Mouse (Mus musculus): ENCODE measurements around the gene Nmnat1. TPM values are rescaled to one million over a fixed set of nuclear protein-coding genes. Genes with fewer than 3 reads are reported as not detected.
"Not testable (repeated sequence)": the region's sequence is repeated elsewhere in the genome, so short reads cannot be mapped to it uniquely, and the experiment has no call there.

Gene Nmnat1
- polyA plus RNA-seq, 1 experiment from 2014 or later: 6.4 TPM

- 0 out of 2 replicates have a peak, but pooled peaks cover 2% of the 10 kb centered on the region for H3K4me1 ChIP-seq (ENCODE audit: insufficient read depth)
- no peak overlapping the region for H3K9ac ChIP-seq (replicated peaks)
- H3K27ac ChIP-seq (ENCODE audit: low read depth): no peak overlapping the region
- H3K36me3 ChIP-seq (replicated peaks; ENCODE audit: insufficient read depth, low read length): no peaks in the 10 kb centered on the region
- no peaks in the 10 kb centered on the region for H3K27me3 ChIP-seq (ENCODE audit: insufficient read depth, low read length)
- ATAC-seq: no peak
- WGBS (ENCODE audit: insufficient replicate concordance): 32% methylated on average over 5 of the region's 7 CpGs
- no peak overlapping the region for H3K4me2 ChIP-seq (ENCODE audit: low read depth, low read length)
- TF ChIP-seq CTCF (IDR thresholded peaks at IDR 0.05; ENCODE audit: low read depth): no peak
- no peak for TF ChIP-seq EP300 (IDR thresholded peaks at IDR 0.05; ENCODE audit: low read depth)
- no peaks in the 10 kb centered on the region for H3K9me3 ChIP-seq (ENCODE audit: low read length)
- H3K4me3 ChIP-seq (ENCODE audit: low read depth, low read length): no peak overlapping the region
- DNase-seq: no peak
These were observed 23.3 kb downstream of the Nmnat1 start for GRCm38 (mm10) chr4:149461579-149462304.

DNA sequence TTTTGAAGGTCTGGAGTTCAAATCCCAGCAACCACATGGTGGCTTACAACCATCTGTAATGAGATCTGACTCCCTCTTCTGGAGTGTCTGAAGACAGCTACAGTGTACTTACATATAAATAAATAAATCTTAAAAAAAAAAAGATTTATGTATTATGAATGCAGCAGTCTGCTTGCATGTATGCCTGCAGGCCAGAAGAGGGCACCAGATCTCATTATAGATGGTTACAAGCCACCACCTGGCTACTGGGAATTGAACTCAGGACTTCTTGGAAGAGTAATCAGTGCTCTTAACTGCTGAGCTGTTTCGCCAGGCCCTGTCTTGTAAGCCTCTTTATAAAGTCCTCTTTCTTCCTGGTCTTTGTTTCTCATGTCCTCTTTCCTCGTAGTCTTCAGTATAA, 24.5 kb downstream of the Nmnat1 start:
- H3K4me1 ChIP-seq (ENCODE audit: insufficient read depth): not testable (repeated sequence)

DNA sequence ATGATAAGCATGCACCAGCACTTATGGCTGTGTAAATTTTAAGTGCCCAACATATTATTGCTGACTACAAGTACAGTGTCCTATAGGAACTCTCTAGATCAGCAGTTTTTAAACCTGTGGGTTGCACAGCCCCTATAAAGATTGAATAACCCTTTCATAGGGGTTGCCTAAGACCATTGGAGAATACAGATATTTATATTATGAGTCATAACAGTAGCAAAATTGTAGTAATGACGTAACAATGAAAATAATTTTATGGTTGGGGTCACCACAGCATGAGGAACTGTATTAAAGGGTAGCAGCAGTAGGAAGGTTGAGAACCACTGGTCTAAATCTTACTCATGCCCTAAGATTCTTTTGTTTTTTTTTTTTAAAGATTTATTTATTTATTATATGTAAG, 25.6 kb downstream of the Nmnat1 start:
- ATAC-seq (no peak), DNase-seq (no peak)
- Histone ChIP-seq H3K27ac (ENCODE audit: low read depth) (no peak overlapping the region), H3K9me3 (ENCODE audit: low read length) (no peaks in the 10 kb centered on the region), H3K27me3 (ENCODE audit: insufficient read depth, low read length) (no peaks in the 10 kb centered on the region), H3K36me3 (replicated peaks; ENCODE audit: insufficient read depth, low read length) (no peaks in the 10 kb centered on the region), H3K4me1 (ENCODE audit: insufficient read depth) (0 out of 2 replicates have a peak, but pooled peaks cover 2% of the 10 kb centered on the region), H3K4me2 (ENCODE audit: low read depth, low read length) (no peak overlapping the region), H3K9ac (replicated peaks) (no peak overlapping the region), H3K4me3 (ENCODE audit: low read depth, low read length) (no peak overlapping the region)
- WGBS (ENCODE audit: insufficient replicate concordance): 74% methylated on average over 1 of the region's 1 CpGs
- no peak for TF ChIP-seq EP300 (IDR thresholded peaks at IDR 0.05; ENCODE audit: low read depth)
- TF ChIP-seq CTCF (IDR thresholded peaks at IDR 0.05; ENCODE audit: low read depth): no peak

More for the DNA sequence above, 24.5 kb downstream of the Nmnat1 start:
- H3K4me3 ChIP-seq (ENCODE audit: low read depth, low read length); ATAC-seq; H3K27ac ChIP-seq (ENCODE audit: low read depth); H3K27me3 ChIP-seq (ENCODE audit: insufficient read depth, low read length); H3K36me3 ChIP-seq (replicated peaks; ENCODE audit: insufficient read depth, low read length); DNase-seq; H3K4me2 ChIP-seq (ENCODE audit: low read depth, low read length); H3K9me3 ChIP-seq (ENCODE audit: low read length); H3K9ac ChIP-seq (replicated peaks): not testable (repeated sequence)
- TF ChIP-seq CTCF (IDR thresholded peaks at IDR 0.05; ENCODE audit: low read depth): peak; percentile 42
- 79% methylated on average over 2 of the region's 2 CpGs for WGBS (ENCODE audit: insufficient replicate concordance)

- H3K27me3 ChIP-seq (ENCODE audit: insufficient read depth, low read length): no peaks in the 10 kb centered on the region
- H3K4me2 ChIP-seq (ENCODE audit: low read depth, low read length): no peak overlapping the region
- H3K9me3 ChIP-seq (ENCODE audit: low read length): no peaks in the 10 kb centered on the region
- no peak overlapping the region for H3K9ac ChIP-seq (replicated peaks)
- TF ChIP-seq EP300 (IDR thresholded peaks at IDR 0.05; ENCODE audit: low read depth) (no peak), CTCF (IDR thresholded peaks at IDR 0.05; ENCODE audit: low read depth) (no peak)
- H3K27ac ChIP-seq (ENCODE audit: low read depth): no peak overlapping the region
- WGBS (ENCODE audit: insufficient replicate concordance): 66% methylated on average over 5 of the region's 5 CpGs
- DNase-seq (no peak), ATAC-seq (no peak)
- no peak overlapping the region for H3K4me3 ChIP-seq (ENCODE audit: low read depth, low read length)
- no peaks in the 10 kb centered on the region for H3K36me3 ChIP-seq (replicated peaks; ENCODE audit: insufficient read depth, low read length)
- 0 out of 2 replicates have a peak, but pooled peaks cover 2% of the 10 kb centered on the region for H3K4me1 ChIP-seq (ENCODE audit: insufficient read depth)
These were observed 26.5 kb downstream of the Nmnat1 start for GRCm38 (mm10) chr4:149458526-149458925.

- no peak overlapping the region for H3K4me2 ChIP-seq (ENCODE audit: low read depth, low read length)
- WGBS (ENCODE audit: insufficient replicate concordance): 66% methylated on average over 6 of the region's 6 CpGs
- DNase-seq: no peak
These were observed 27.1 kb downstream of the Nmnat1 start for GRCm38 (mm10) chr4:149457831-149458430.

GRCm38 (mm10) chr4:149457163-149457562, 27.8 kb downstream of the Nmnat1 start:
- not testable (repeated sequence) for H3K9me3 ChIP-seq (ENCODE audit: low read length); DNase-seq; H3K36me3 ChIP-seq (replicated peaks; ENCODE audit: insufficient read depth, low read length); H3K9ac ChIP-seq (replicated peaks); H3K27ac ChIP-seq (ENCODE audit: low read depth); H3K4me1 ChIP-seq (ENCODE audit: insufficient read depth); H3K4me3 ChIP-seq (ENCODE audit: low read depth, low read length); H3K4me2 ChIP-seq (ENCODE audit: low read depth, low read length); H3K27me3 ChIP-seq (ENCODE audit: insufficient read depth, low read length)
- ATAC-seq: 0 out of 2 replicates have a peak, but pooled peaks have one; percentile 13
- 78% methylated on average over 27 of the region's 27 CpGs for WGBS (ENCODE audit: insufficient replicate concordance)

More at GRCm38 (mm10) chr4:149457831-149458430, 27.1 kb downstream of the Nmnat1 start:
- Histone ChIP-seq H3K9me3 (ENCODE audit: low read length) (no peaks in the 10 kb centered on the region), H3K27me3 (ENCODE audit: insufficient read depth, low read length) (no peaks in the 10 kb centered on the region), H3K27ac (ENCODE audit: low read depth) (no peak overlapping the region), H3K4me1 (ENCODE audit: insufficient read depth) (0 out of 2 replicates have a peak, but pooled peaks cover 2% of the 10 kb centered on the region), H3K36me3 (replicated peaks; ENCODE audit: insufficient read depth, low read length) (no peaks in the 10 kb centered on the region), H3K9ac (replicated peaks) (no peak overlapping the region), H3K4me3 (ENCODE audit: low read depth, low read length) (no peak overlapping the region)
- no peak for TF ChIP-seq CTCF (IDR thresholded peaks at IDR 0.05; ENCODE audit: low read depth)
- no peak for ATAC-seq

Data from liver, postnatal 0 days (tissue).